Mouse (Mus musculus) neural tube, embryonic 15.5 days (tissue): Measurements from ENCODE around the gene Tubb2b. TPM values are rescaled to one million over a fixed set of nuclear protein-coding genes. Genes with fewer than 3 reads are reported as not detected.
A peak's percentile ranks its signal among the peaks of the same experiment; 100 is the strongest.

Experiments used
- ATAC-seq: fragments of 200-750 bp; cut with Nextera tagmentation; 2 replicates; pipeline ENCODE4 v1.8.0; 2017; ENCODE audit warnings: mild to moderate bottlenecking, moderate TSS enrichment, moderate library complexity; ENCODE audit not compliant: low FRiP score
- H3K27ac ChIP-seq: fragments of 300-500 bp; sonication (generic); replicated peaks from 2 replicates; pipeline ENCODE4 v1.5.1; 2015; ENCODE audit warnings: mild to moderate bottlenecking, inconsistent platforms
- H3K27me3 ChIP-seq: fragments of 300-500 bp; sonication (generic); replicated peaks from 2 replicates; pipeline ENCODE4 v1.6.1; 2015; ENCODE audit warnings: inconsistent platforms
- H3K36me3 ChIP-seq: fragments of 300-500 bp; sonication (generic); 2 replicates; pipeline ENCODE4 v1.6.1; 2015; ENCODE audit warnings: inconsistent platforms
- H3K4me1 ChIP-seq: fragments of 300-500 bp; sonication (generic); 2 replicates; pipeline ENCODE4 v1.6.1; 2015; ENCODE audit warnings: inconsistent platforms
- H3K4me2 ChIP-seq: fragments of 300-500 bp; sonication (generic); 2 replicates; pipeline ENCODE4 v1.6.1; 2015; ENCODE audit warnings: inconsistent platforms, mild to moderate bottlenecking, moderate library complexity
- H3K4me3 ChIP-seq: fragments of 300-500 bp; sonication (generic); replicated peaks from 2 replicates; pipeline ENCODE4 v1.5.1; 2015; ENCODE audit warnings: mild to moderate bottlenecking, inconsistent platforms
- H3K9ac ChIP-seq: fragments of 300-500 bp; sonication (generic); replicated peaks from 2 replicates; pipeline ENCODE4 v1.6.1; 2015; ENCODE audit warnings: mild to moderate bottlenecking, inconsistent platforms
- H3K9me3 ChIP-seq: fragments of 300-500 bp; sonication (generic); replicated peaks from 2 replicates; pipeline ENCODE4 v1.6.1; 2016; ENCODE audit warnings: inconsistent platforms
- WGBS: fragments of 180-500 bp; shearing (Covaris S2); methylation state at CpG from one replicate; pipeline ENCODE4 v1.1.7; 2015; ENCODE audit warnings: mixed read lengths; 5-methylcytosine and 5-hydroxymethylcytosine counted together
- polyA plus RNA-seq: library from polyadenylated mRNA; unstranded; fragments of >200 nt; fragmentation: Nextera tagmentation; extraction: Ambion mirVana; gene quantifications from 2 replicates; pipeline ENCODE4 v1.2.1, GENCODE M21; 2015

The Tubb2b gene
- polyA plus RNA-seq, 1 experiment from 2014 or later: 1,015 TPM

DNA sequence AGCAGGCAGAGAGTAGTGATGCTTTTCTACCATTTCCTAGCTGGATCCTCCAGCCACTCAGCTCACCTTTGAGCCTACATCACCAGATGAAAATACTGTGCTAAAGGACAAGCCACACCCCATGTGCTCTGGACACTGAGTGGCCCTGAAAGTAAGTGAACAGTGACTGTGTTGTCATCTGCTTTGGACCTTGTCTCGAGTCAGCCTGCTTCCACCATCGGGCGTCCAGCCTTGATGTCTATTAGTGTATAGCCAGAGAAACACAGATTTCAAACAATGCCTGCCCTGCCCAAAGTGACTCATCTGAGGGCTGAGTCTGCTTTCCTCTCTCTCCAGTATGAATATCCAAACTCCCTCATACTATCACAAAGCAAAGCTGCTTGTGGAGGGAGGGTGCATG lies 50.5 kb downstream of the Tubb2b start:
- no peaks in the 10 kb centered on the region for H3K27me3 ChIP-seq
- 93% methylated on average over 3 of the region's 3 CpGs for WGBS

DNA sequence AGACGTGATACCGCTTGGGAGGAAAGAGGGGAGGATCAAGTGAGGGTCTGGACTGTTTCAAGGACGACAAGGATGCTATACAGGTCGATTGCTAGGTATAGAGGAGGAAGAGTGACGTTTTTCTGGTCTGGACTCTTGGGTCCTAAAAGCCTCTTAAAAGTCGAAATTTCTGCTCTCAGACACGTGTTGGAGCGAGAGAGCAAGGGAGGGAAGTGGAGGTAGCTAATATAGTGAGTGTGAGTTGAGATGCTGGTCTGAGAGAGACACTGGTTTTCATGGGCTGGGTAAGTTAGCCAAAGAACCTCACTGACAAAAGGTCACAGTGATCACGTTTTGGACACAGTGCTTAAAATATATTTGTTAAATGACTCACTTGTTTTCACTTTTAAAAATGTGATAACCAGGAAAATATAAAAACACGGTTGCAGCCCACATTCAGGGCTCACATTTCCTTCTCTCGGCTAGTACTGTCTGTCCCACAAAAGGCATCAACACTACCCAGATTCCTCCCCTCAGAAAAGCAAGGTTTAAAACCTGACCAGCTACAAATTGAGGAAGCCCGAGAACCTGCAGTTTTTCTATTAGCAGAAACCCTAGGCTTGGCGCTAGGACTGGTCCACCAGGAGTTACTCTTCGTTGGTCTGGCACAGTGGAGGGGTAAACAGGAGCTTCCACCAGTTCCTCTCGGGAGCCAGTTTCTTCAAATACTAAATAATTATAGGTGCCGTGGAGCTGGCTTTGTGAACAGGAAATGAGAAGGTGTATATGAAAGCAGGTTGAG lies 51.6 kb downstream of the Tubb2b start:
- H3K27ac ChIP-seq: peak overlapping the region; percentile 93
- peaks cover 12% of the 10 kb centered on the region for H3K36me3 ChIP-seq
- 39% methylated on average over 16 of the region's 16 CpGs for WGBS
- peaks cover 29% of the 10 kb centered on the region for H3K4me1 ChIP-seq
- H3K9me3 ChIP-seq: no peaks in the 10 kb centered on the region
- H3K27me3 ChIP-seq: no peaks in the 10 kb centered on the region
- H3K4me2 ChIP-seq: peak overlapping the region; percentile 83
- peak overlapping the region; percentile 86 for H3K4me3 ChIP-seq
- H3K9ac ChIP-seq: peak overlapping the region; percentile 97
- peak; percentile 26 for ATAC-seq

More for the DNA sequence above, 50.5 kb downstream of the Tubb2b start:
- Histone ChIP-seq H3K36me3 (peaks cover 8% of the 10 kb centered on the region), H3K4me3 (no peak overlapping the region), H3K4me2 (no peak overlapping the region), H3K9me3 (no peaks in the 10 kb centered on the region), H3K9ac (no peak overlapping the region), H3K27ac (no peak overlapping the region), H3K4me1 (peaks cover 25% of the 10 kb centered on the region)
- ATAC-seq: no peak

DNA sequence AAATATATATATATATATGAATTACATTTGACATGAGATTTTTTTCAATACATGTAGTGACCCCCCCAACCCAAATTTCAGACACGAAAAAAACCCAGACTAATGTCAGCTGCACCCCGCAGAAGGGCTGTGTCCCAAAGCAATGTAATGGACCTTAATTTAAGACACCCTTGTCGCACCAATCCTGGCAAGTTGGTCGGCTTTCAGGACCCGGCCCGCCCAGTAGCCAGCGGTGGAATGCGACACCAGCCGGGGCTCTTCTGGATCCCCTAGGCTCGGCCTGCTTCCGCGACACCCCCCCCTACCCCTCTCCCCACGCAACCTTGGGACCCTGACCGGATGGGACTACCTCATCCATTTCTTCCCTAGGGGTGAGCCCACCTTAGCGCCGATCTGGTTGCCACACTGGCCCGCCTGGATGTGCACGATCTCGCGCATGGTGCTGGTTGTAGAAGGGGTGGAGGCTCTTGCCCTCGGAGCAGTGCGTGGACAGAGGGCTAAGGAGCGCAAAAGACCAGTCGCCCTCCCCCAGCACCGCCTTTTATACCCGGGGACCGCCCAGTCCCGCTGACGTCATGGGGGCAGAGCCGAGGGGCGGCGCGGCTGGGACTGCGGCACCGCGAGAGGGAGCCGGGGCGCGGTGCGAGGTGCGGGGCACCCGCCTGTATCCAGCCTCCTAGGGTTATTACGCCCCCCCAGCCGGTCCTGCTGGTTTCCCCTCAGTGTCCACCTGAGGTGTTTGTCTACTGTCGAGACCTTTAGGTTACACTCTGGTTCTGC lies 52.6 kb downstream of the Tubb2b start, which contains the start of gene Tubb2a:
Tubb2a (minus strand) TSS at position 516 of the 780 bp plus-strand sequence.
- Histone ChIP-seq H3K9ac (peak within 1 kb of the TSS; percentile 97), H3K4me3 (peak within 1 kb of the TSS; percentile 86), H3K4me1 (peaks cover 35% of the 10 kb centered on the region), H3K27ac (peak within 1 kb of the TSS; percentile 93), H3K9me3 (no peaks in the 10 kb centered on the region), H3K27me3 (no peaks in the 10 kb centered on the region), H3K4me2 (peak within 1 kb of the TSS; percentile 83), H3K36me3 (peaks cover 16% of the 10 kb centered on the region)
- 1% methylated on average over 44 of the region's 45 CpGs for WGBS
- ATAC-seq: peak; percentile 89

Other genes with a start within 250 kb of the Tubb2b start
- gene Serpinb6c, start 224.8 kb downstream of the Tubb2b start, polyA plus RNA-seq: 0.95 TPM in 2 replicates
- gene Nqo2, start 165.8 kb downstream of the Tubb2b start, polyA plus RNA-seq: 12.3 and 14.1 TPM in 2 replicates
- gene Ripk1, start 128.1 kb downstream of the Tubb2b start, polyA plus RNA-seq: 6.7 and 8.9 TPM in 2 replicates
- 46.0 and 50.9 TPM in 2 replicates for gene Serpinb6a, start 127.7 kb downstream of the Tubb2b start, polyA plus RNA-seq
- 40.7 and 44.9 TPM in 2 replicates for gene Bphl, start 92.9 kb downstream of the Tubb2b start, polyA plus RNA-seq
- gene Tubb2a, start 52.5 kb downstream of the Tubb2b start, polyA plus RNA-seq: 2,701 and 3,281 TPM in 2 replicates
- gene Psmg4, start 32.5 kb upstream of the Tubb2b start, polyA plus RNA-seq: 86.8 and 96.5 TPM in 2 replicates
- gene Slc22a23, start 214.7 kb upstream of the Tubb2b start, polyA plus RNA-seq: 13.9 and 15.6 TPM in 2 replicates